Mouse (Mus musculus) stomach, embryonic 14.5 days (tissue): Measurements from ENCODE around the gene Jag2. TPM values are rescaled to one million over a fixed set of nuclear protein-coding genes. Genes with fewer than 3 reads are reported as not detected.

Experiments
- microRNA-seq: library from miRNA; unstranded; fragments of <30 nt; microRNA quantifications from one replicate; pipeline ENCODE4, GENCODE M21; 2016
- polyA plus RNA-seq: library from polyadenylated mRNA; unstranded; fragments of >200 nt; fragmentation: Nextera tagmentation; extraction: Ambion mirVana; gene quantifications from 2 replicates; pipeline ENCODE4 v1.2.1, GENCODE M21; 2014

The Jag2 gene
- polyA plus RNA-seq, 1 experiment from 2014 or later = 8.4 TPM

Small RNAs within 50 kb of the gene (microRNA-seq; reads per million reads assigned to microRNA genes)
- gene Mir6941 = not detected

Other genes starting within 250 kb of the Jag2 start
- 15.8 and 16.2 TPM in 2 replicates for gene Cep170b, start 209.3 kb downstream of the Jag2 start, polyA plus RNA-seq
- 12.9 and 13.3 TPM in 2 replicates for gene Pld4, start 169.1 kb downstream of the Jag2 start, polyA plus RNA-seq
- gene Ahnak2, start 127.1 kb downstream of the Jag2 start, polyA plus RNA-seq = 4.6 and 5.0 TPM in 2 replicates
- gene Clba1, start 120.8 kb downstream of the Jag2 start, polyA plus RNA-seq = 6.1 and 8.2 TPM in 2 replicates
- gene Cdca4, start 100.4 kb downstream of the Jag2 start, polyA plus RNA-seq = 123 and 130 TPM in 2 replicates
- gene Gpr132, start 61.5 kb downstream of the Jag2 start, polyA plus RNA-seq = 0.26 and 0.52 TPM in 2 replicates
- gene Nudt14, start 12.3 kb upstream of the Jag2 start, polyA plus RNA-seq = 105 and 125 TPM in 2 replicates
- gene Btbd6, start 46.7 kb upstream of the Jag2 start, polyA plus RNA-seq = 22.5 and 27.0 TPM in 2 replicates
- 70.3 and 71.5 TPM in 2 replicates for gene Brf1, start 70.9 kb upstream of the Jag2 start, polyA plus RNA-seq
- gene Pacs2, start 84.7 kb upstream of the Jag2 start, polyA plus RNA-seq = 16.5 and 17.1 TPM in 2 replicates
- not detected in 2 replicates for gene Tex22, start 144.7 kb upstream of the Jag2 start, polyA plus RNA-seq
- 18.7 and 21.8 TPM in 2 replicates for gene Mta1, start 168.5 kb upstream of the Jag2 start, polyA plus RNA-seq
- gene Crip2, start 210.5 kb upstream of the Jag2 start, polyA plus RNA-seq = 118 and 124 TPM in 2 replicates
- 233 and 261 TPM in 2 replicates for gene Crip1, start 216.5 kb upstream of the Jag2 start, polyA plus RNA-seq
- 29.2 and 34.7 TPM in 2 replicates for gene Tedc1, start 226.6 kb upstream of the Jag2 start, polyA plus RNA-seq